Mouse (Mus musculus) lung, adult 2 months (tissue): ENCODE data around the gene Rfx2.

Experiments used
- CTCF ChIP-seq: fragments of 200-500 bp; IDR thresholded peaks from 2 replicates; pipeline ENCODE4 v1.5.1; 2011; ENCODE audit warnings: mild to moderate bottlenecking, low read length, control low read depth; ENCODE audit not compliant: insufficient read depth
- POLR2A ChIP-seq: fragments of 200-500 bp; IDR thresholded peaks from 2 replicates; pipeline ENCODE4 v1.6.1; 2011; ENCODE audit warnings: low read depth, mild to moderate bottlenecking, control low read depth, low read length, borderline replicate concordance; ENCODE audit errors: extremely low read depth

DNA sequence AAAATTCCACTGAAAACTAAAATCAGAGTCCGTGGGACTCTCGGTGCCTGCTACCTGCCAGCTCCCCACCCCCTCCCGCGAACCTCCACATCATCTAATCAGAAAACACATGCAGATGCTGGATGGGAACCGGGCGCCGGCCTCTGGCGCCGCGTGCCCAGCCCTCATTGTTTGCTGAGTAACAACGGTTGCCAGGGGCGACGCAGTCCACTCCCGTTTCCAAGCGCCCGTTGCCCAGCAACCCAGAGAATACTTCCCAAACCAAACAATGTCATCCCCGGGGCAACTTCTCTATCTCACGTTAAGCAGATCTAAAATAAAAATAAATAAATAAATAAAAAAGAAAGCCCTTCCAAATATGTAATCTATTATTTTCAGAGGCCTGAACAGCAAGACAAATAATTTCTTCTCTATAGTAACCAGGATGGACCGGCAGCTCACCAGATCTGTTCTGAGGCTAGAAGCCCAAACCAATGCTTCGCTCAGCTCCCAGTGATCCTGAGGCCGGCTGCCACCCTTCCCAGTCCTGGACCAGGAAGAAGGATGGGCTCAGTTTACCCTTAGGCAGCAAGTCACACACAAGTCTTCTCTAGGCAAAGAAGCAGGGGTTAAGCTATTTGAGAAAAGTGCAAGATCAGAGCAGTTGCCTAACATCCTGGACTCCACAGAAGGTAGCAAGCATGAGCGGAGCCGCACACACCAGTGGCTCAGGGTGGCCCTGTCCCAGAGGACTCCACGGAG lies 16.3 kb downstream of the Rfx2 start:
- TF ChIP-seq POLR2A = no peak
- TF ChIP-seq CTCF = no peak
